Mouse (Mus musculus): ENCODE data around the gene Tspan7. TPM values are rescaled to one million over a fixed set of nuclear protein-coding genes. Genes with fewer than 3 reads are reported as not detected.

The Tspan7 gene
- polyA plus RNA-seq, 1 experiment from 2014 or later = 105 TPM

GRCm38 (mm10) chrX:10558625-10559024, 73.7 kb downstream of the Tspan7 start:
- Histone ChIP-seq H3K9me3 (replicated peaks) (no peaks in the 10 kb centered on the region), H3K4me2 (no peak overlapping the region), H3K27me3 (no peaks in the 10 kb centered on the region), H3K4me3 (replicated peaks) (no peak overlapping the region), H3K4me1 (no peaks in the 10 kb centered on the region), H3K36me3 (no peaks in the 10 kb centered on the region), H3K27ac (no peak overlapping the region), H3K9ac (no peak overlapping the region)
- no peak for ATAC-seq (replicated peaks; ENCODE audit: low FRiP score)
- WGBS = 74% methylated on average over 2 of the region's 2 CpGs

GRCm38 (mm10) chrX:10565811-10566210, 80.9 kb downstream of the Tspan7 start:
- Histone ChIP-seq H3K4me1 (no peaks in the 10 kb centered on the region), H3K4me3 (replicated peaks) (no peak overlapping the region), H3K27ac (no peak overlapping the region), H3K27me3 (no peaks in the 10 kb centered on the region), H3K4me2 (no peak overlapping the region), H3K9ac (no peak overlapping the region), H3K36me3 (no peaks in the 10 kb centered on the region), H3K9me3 (replicated peaks) (no peaks in the 10 kb centered on the region)
- ATAC-seq (replicated peaks; ENCODE audit: low FRiP score) = no peak
- WGBS = 80% methylated on average over 3 of the region's 3 CpGs

GRCm38 (mm10) chrX:10574523-10574922, 89.6 kb downstream of the Tspan7 start:
- no peaks in the 10 kb centered on the region for H3K36me3 ChIP-seq
- peak overlapping the region; percentile 13; the same call in 1 of the 2 replicates for H3K27ac ChIP-seq
- no peak overlapping the region for H3K4me3 ChIP-seq (replicated peaks)
- H3K4me1 ChIP-seq = no peaks in the 10 kb centered on the region
- WGBS = 38% methylated on average over 3 of the region's 3 CpGs
- no peak overlapping the region for H3K4me2 ChIP-seq
- no peak overlapping the region for H3K9ac ChIP-seq
- H3K27me3 ChIP-seq = peaks cover 7% of the 10 kb centered on the region; the same call in 1 of the 2 replicates
- H3K9me3 ChIP-seq (replicated peaks) = no peaks in the 10 kb centered on the region
- ATAC-seq (replicated peaks; ENCODE audit: low FRiP score) = no peak

GRCm38 (mm10) chrX:10575406-10575805, 90.4 kb downstream of the Tspan7 start:
- Histone ChIP-seq H3K9ac (no peak overlapping the region), H3K9me3 (replicated peaks) (no peaks in the 10 kb centered on the region), H3K27me3 (peaks cover 7% of the 10 kb centered on the region; the same call in 1 of the 2 replicates), H3K27ac (no peak overlapping the region), H3K4me2 (no peak overlapping the region), H3K36me3 (no peaks in the 10 kb centered on the region), H3K4me3 (replicated peaks) (no peak overlapping the region), H3K4me1 (no peaks in the 10 kb centered on the region)
- no peak for ATAC-seq (replicated peaks; ENCODE audit: low FRiP score)
- 47% methylated on average over 2 of the region's 2 CpGs for WGBS

GRCm38 (mm10) chrX:10576349-10576748, 91.4 kb downstream of the Tspan7 start:
- Histone ChIP-seq H3K9me3 (replicated peaks) (no peaks in the 10 kb centered on the region), H3K27ac (no peak overlapping the region), H3K9ac (no peak overlapping the region), H3K36me3 (no peaks in the 10 kb centered on the region), H3K27me3 (peaks cover 7% of the 10 kb centered on the region; the same call in 1 of the 2 replicates), H3K4me1 (no peaks in the 10 kb centered on the region), H3K4me3 (replicated peaks) (no peak overlapping the region), H3K4me2 (no peak overlapping the region)
- no peak for ATAC-seq (replicated peaks; ENCODE audit: low FRiP score)
- 84% methylated on average over 4 of the region's 4 CpGs for WGBS

- Histone ChIP-seq H3K4me2 (no peak overlapping the region), H3K9ac (no peak overlapping the region), H3K36me3 (no peaks in the 10 kb centered on the region), H3K4me1 (no peaks in the 10 kb centered on the region), H3K4me3 (replicated peaks) (no peak overlapping the region), H3K9me3 (replicated peaks) (no peaks in the 10 kb centered on the region), H3K27ac (no peak overlapping the region), H3K27me3 (peaks cover 7% of the 10 kb centered on the region; the same call in 1 of the 2 replicates)
- WGBS = 31% methylated on average over 1 of the region's 1 CpGs
- no peak for ATAC-seq (replicated peaks; ENCODE audit: low FRiP score)
These were observed 92.4 kb downstream of the Tspan7 start for GRCm38 (mm10) chrX:10577356-10577755.

GRCm38 (mm10) chrX:10582731-10583130, 97.8 kb downstream of the Tspan7 start:
- Histone ChIP-seq H3K4me3 (replicated peaks) (no peak overlapping the region), H3K27ac (no peak overlapping the region), H3K4me1 (no peaks in the 10 kb centered on the region), H3K4me2 (no peak overlapping the region), H3K36me3 (no peaks in the 10 kb centered on the region), H3K9ac (no peak overlapping the region), H3K27me3 (no peaks in the 10 kb centered on the region), H3K9me3 (replicated peaks) (no peaks in the 10 kb centered on the region)
- no peak for ATAC-seq (replicated peaks; ENCODE audit: low FRiP score)
- WGBS = 85% methylated on average over 4 of the region's 4 CpGs

- no peaks in the 10 kb centered on the region for H3K27me3 ChIP-seq
- no peaks in the 10 kb centered on the region for H3K9me3 ChIP-seq (replicated peaks)
- no peak for ATAC-seq (replicated peaks; ENCODE audit: low FRiP score)
- WGBS = 69% methylated on average over 3 of the region's 3 CpGs
- no peak overlapping the region for H3K9ac ChIP-seq
- no peak overlapping the region for H3K27ac ChIP-seq
- H3K4me3 ChIP-seq (replicated peaks) = no peak overlapping the region
- no peaks in the 10 kb centered on the region for H3K36me3 ChIP-seq
- no peak overlapping the region for H3K4me2 ChIP-seq
- H3K4me1 ChIP-seq = no peaks in the 10 kb centered on the region
These were observed 107.3 kb downstream of the Tspan7 start for GRCm38 (mm10) chrX:10592244-10592643.

GRCm38 (mm10) chrX:10593561-10593960, 108.6 kb downstream of the Tspan7 start:
- WGBS = 98% methylated on average over 7 of the region's 7 CpGs
- no peak overlapping the region for H3K9ac ChIP-seq

GRCm38 (mm10) chrX:10617119-10617518, 132.2 kb downstream of the Tspan7 start:
- no peak overlapping the region for H3K27ac ChIP-seq
- ATAC-seq (replicated peaks; ENCODE audit: low FRiP score) = no peak
- H3K4me2 ChIP-seq = no peak overlapping the region
- WGBS = 23% methylated on average over 5 of the region's 5 CpGs
- H3K27me3 ChIP-seq = no peaks in the 10 kb centered on the region; the same call in 1 of the 2 replicates
- H3K36me3 ChIP-seq = no peaks in the 10 kb centered on the region
- no peak overlapping the region for H3K9ac ChIP-seq
- H3K4me3 ChIP-seq (replicated peaks) = no peak overlapping the region
- H3K9me3 ChIP-seq (replicated peaks) = no peaks in the 10 kb centered on the region
- no peaks in the 10 kb centered on the region for H3K4me1 ChIP-seq

More at GRCm38 (mm10) chrX:10593561-10593960, 108.6 kb downstream of the Tspan7 start:
- Histone ChIP-seq H3K36me3 (no peaks in the 10 kb centered on the region), H3K4me1 (no peaks in the 10 kb centered on the region), H3K4me2 (no peak overlapping the region), H3K27ac (no peak overlapping the region), H3K9me3 (replicated peaks) (no peaks in the 10 kb centered on the region), H3K27me3 (no peaks in the 10 kb centered on the region), H3K4me3 (replicated peaks) (no peak overlapping the region)
- ATAC-seq (replicated peaks; ENCODE audit: low FRiP score) = no peak

- Histone ChIP-seq H3K4me1 (no peaks in the 10 kb centered on the region), H3K27me3 (no peaks in the 10 kb centered on the region), H3K27ac (no peak overlapping the region), H3K9ac (no peak overlapping the region), H3K4me2 (no peak overlapping the region), H3K9me3 (replicated peaks) (no peaks in the 10 kb centered on the region), H3K36me3 (no peaks in the 10 kb centered on the region), H3K4me3 (replicated peaks) (no peak overlapping the region)
- no peak for ATAC-seq (replicated peaks; ENCODE audit: low FRiP score)
These were observed 156.1 kb downstream of the Tspan7 start for GRCm38 (mm10) chrX:10641062-10641461.
